Mouse (Mus musculus): Measurements from ENCODE around the gene Hecw1. TPM values are rescaled to one million over a fixed set of nuclear protein-coding genes. Genes with fewer than 3 reads are reported as not detected.

Hecw1 gene
- total and polyA plus RNA-seq, 3 experiments: 0.52 to 3.2 TPM; not detected in 1

- Histone ChIP-seq H3K4me3 (ENCODE audit: control insufficient read depth in 1 of 2, insufficient read depth in 1 of 2, low read depth in 2 of 2, low read length in 2 of 2) (no peak overlapping the region), H3K4me1 (ENCODE audit: control insufficient read depth in 1 of 2, insufficient read depth in 2 of 2, low read length in 2 of 2) (peaks cover 9 to 14% of the 10 kb centered on the region in 2 experiments), H3K27me3 (ENCODE audit: control insufficient read depth in 1 of 2, insufficient read depth in 2 of 2, low read length in 2 of 2) (no peaks in the 10 kb centered on the region), H3K27ac (ENCODE audit: control insufficient read depth, low read depth, low read length) (no peak overlapping the region), H3K36me3 (ENCODE audit: control insufficient read depth in 1 of 2, insufficient read depth in 2 of 2, low read length in 2 of 2) (peaks cover 0 to 13% of the 10 kb centered on the region in 2 experiments; a peak in 2 of 4 replicates), H3K9ac (ENCODE audit: control insufficient read depth, low read depth, low read length, poor library complexity, severe bottlenecking) (no peak overlapping the region), H3K9me3 (replicated peaks; ENCODE audit: insufficient read depth, low read length) (no peaks in the 10 kb centered on the region), H3K79me2 (ENCODE audit: control insufficient read depth, insufficient read depth, low read length, poor library complexity) (no peaks in the 10 kb centered on the region)
- DNase-seq (ENCODE audit: low read depth, low spot score): no peak
- TF ChIP-seq GABPA (IDR thresholded peaks at IDR 0.05; ENCODE audit: low read depth, low read length) (no peak), CHD2 (IDR thresholded peaks at IDR 0.05; ENCODE audit: low read length) (no peak), USF1 (IDR thresholded peaks at IDR 0.05; ENCODE audit: low read depth, low read length) (no peak), KAT2A (conservative IDR thresholded peaks at IDR 0.05; ENCODE audit: low read depth, low read length) (no peak), POLR2A (IDR thresholded peaks at IDR 0.05; ENCODE audit: control insufficient read depth in 1 of 2, insufficient read depth in 1 of 2, low read depth in 1 of 2, low read length in 2 of 2, poor library complexity in 1 of 2) (no peak), CHD1 (IDR thresholded peaks at IDR 0.05; ENCODE audit: low read depth, low read length) (no peak), CTCF (IDR thresholded peaks at IDR 0.05 in 2 of 3, conservative IDR thresholded peaks at IDR 0.05 in 1 of 3; ENCODE audit: control insufficient read depth in 1 of 3, insufficient read depth in 1 of 3, low read depth in 2 of 3, low read length in 3 of 3, poor library complexity in 1 of 3, severe bottlenecking in 1 of 3) (no peak), UBTF (IDR thresholded peaks at IDR 0.05; ENCODE audit: borderline replicate concordance, insufficient read depth, low read depth, low read length) (no peak), MYC (IDR thresholded peaks at IDR 0.05; ENCODE audit: low read depth, low read length) (no peak), RAD21 (IDR thresholded peaks at IDR 0.05; ENCODE audit: low read depth, low read length) (no peak), TAL1 (IDR thresholded peaks at IDR 0.05; ENCODE audit: low read length) (no peak), SMC3 (IDR thresholded peaks at IDR 0.05; ENCODE audit: low read depth, low read length) (no peak), MEF2A (IDR thresholded peaks at IDR 0.05; ENCODE audit: extremely low read depth, insufficient replicate concordance, low read depth, low read length, poor library complexity, severe bottlenecking) (no peak), POLR2AphosphoS2 (IDR thresholded peaks at IDR 0.05; ENCODE audit: low read length) (no peak), ELF1 (IDR thresholded peaks at IDR 0.05; ENCODE audit: low read depth, low read length) (no peak), ZC3H11A (IDR thresholded peaks at IDR 0.05; ENCODE audit: low read depth, low read length) (no peak), TBP (IDR thresholded peaks at IDR 0.05; ENCODE audit: low read depth, low read length) (no peak), JUND (IDR thresholded peaks at IDR 0.05; ENCODE audit: low read depth, low read length) (no peak), GATA1 (IDR thresholded peaks at IDR 0.05; ENCODE audit: low read depth, low read length) (no peak)
Observed at GRCm38 (mm10) chr13:14517478-14517877, 5.5 kb downstream of the Hecw1 start.

GRCm38 (mm10) chr13:14515106-14515505, 7.9 kb downstream of the Hecw1 start:
- Histone ChIP-seq H3K79me2 (ENCODE audit: control insufficient read depth, insufficient read depth, low read length, poor library complexity) (no peaks in the 10 kb centered on the region), H3K4me3 (ENCODE audit: control insufficient read depth in 1 of 2, insufficient read depth in 1 of 2, low read depth in 2 of 2, low read length in 2 of 2) (no peak overlapping the region), H3K9ac (ENCODE audit: control insufficient read depth, low read depth, low read length, poor library complexity, severe bottlenecking) (no peak overlapping the region), H3K4me1 (ENCODE audit: control insufficient read depth in 1 of 2, insufficient read depth in 2 of 2, low read length in 2 of 2) (peaks cover 9 to 12% of the 10 kb centered on the region in 2 experiments; a peak in 3 of 4 replicates), H3K9me3 (replicated peaks; ENCODE audit: insufficient read depth, low read length) (no peaks in the 10 kb centered on the region), H3K27me3 (ENCODE audit: control insufficient read depth in 1 of 2, insufficient read depth in 2 of 2, low read length in 2 of 2) (no peaks in the 10 kb centered on the region), H3K27ac (ENCODE audit: control insufficient read depth, low read depth, low read length) (peak overlapping the region; percentile 63), H3K36me3 (ENCODE audit: control insufficient read depth in 1 of 2, insufficient read depth in 2 of 2, low read length in 2 of 2) (peaks cover 0 to 13% of the 10 kb centered on the region in 2 experiments; a peak in 2 of 4 replicates)
- DNase-seq (ENCODE audit: low read depth, low spot score): peak; percentile 70
- TF ChIP-seq POLR2AphosphoS5 (IDR thresholded peaks at IDR 0.05; ENCODE audit: borderline replicate concordance, low read depth, low read length): no peak
- TF ChIP-seq ETS1 (IDR thresholded peaks at IDR 0.05; ENCODE audit: low read depth, low read length): peak; percentile 93
- TF ChIP-seq MAX (IDR thresholded peaks at IDR 0.05; ENCODE audit: low read length): 0 out of 2 replicates have a peak, but pooled peaks have one; percentile 34
- TF ChIP-seq TAL1 (IDR thresholded peaks at IDR 0.05; ENCODE audit: low read length): peak; percentile 79
- peak; percentile 43; the same call in 1 of the 2 replicates for TF ChIP-seq MXI1 (IDR thresholded peaks at IDR 0.05; ENCODE audit: low read depth, low read length)
- TF ChIP-seq USF2 (IDR thresholded peaks at IDR 0.05; ENCODE audit: borderline replicate concordance in 1 of 2, insufficient read depth in 1 of 2, low read depth in 1 of 2, low read length in 2 of 2): 0 out of 4 replicates have a peak, but pooled peaks of 1 of the 2 experiments have one; percentile 48
- peak; percentile 92 to 94 for TF ChIP-seq EP300 (IDR thresholded peaks at IDR 0.05; ENCODE audit: low read depth in 1 of 2, low read length in 2 of 2)
- TF ChIP-seq MAFK (IDR thresholded peaks at IDR 0.05; ENCODE audit: borderline replicate concordance, low read depth, low read length): peak; percentile 63; the same call in 1 of the 2 replicates
- TF ChIP-seq USF1 (IDR thresholded peaks at IDR 0.05; ENCODE audit: low read depth, low read length): peak; percentile 82
- peak; percentile 51; the same call in 1 of the 2 replicates for TF ChIP-seq SIN3A (IDR thresholded peaks at IDR 0.05; ENCODE audit: low read length)
- TF ChIP-seq TCF12 (IDR thresholded peaks at IDR 0.05; ENCODE audit: low read depth, low read length): peak; percentile 94
- TF ChIP-seq ELF1 (IDR thresholded peaks at IDR 0.05; ENCODE audit: low read depth, low read length): no peak
- no peak for TF ChIP-seq E2F4 (IDR thresholded peaks at IDR 0.05; ENCODE audit: borderline replicate concordance, low read depth, low read length)
- TF ChIP-seq MYB (IDR thresholded peaks at IDR 0.05; ENCODE audit: low read depth, low read length): peak; percentile 65; the same call in 1 of the 2 replicates
- no peak for TF ChIP-seq NELFE (IDR thresholded peaks at IDR 0.05; ENCODE audit: low read depth, low read length)
- no peak for TF ChIP-seq NRF1 (IDR thresholded peaks at IDR 0.05; ENCODE audit: insufficient read depth, low read depth, low read length, poor library complexity, severe bottlenecking)

Measured in MEL (cell line).